Mouse (Mus musculus) megakaryocyte, embryonic 14.5 days (primary cell): ENCODE measurements around the gene Ccdc114.

ENCODE experiments used
- FLI1 ChIP-seq: IDR thresholded peaks from 2 replicates; pipeline ENCODE4 v1.6.1; 2012; ENCODE audit warnings: low read length, inconsistent platforms, mixed read lengths
- GATA1 ChIP-seq: IDR thresholded peaks from 3 replicates; pipeline ENCODE4 v1.6.1; 2012; ENCODE audit warnings: mixed read lengths, low read length, inconsistent platforms, borderline replicate concordance

GRCm38 (mm10) chr7:45920583-45921241, 3.2 kb upstream of the Ccdc114 start:
- TF ChIP-seq FLI1 (no peak), GATA1 (no peak)
